Mouse (Mus musculus): ENCODE data around the gene Smu1. TPM values are rescaled to one million over a fixed set of nuclear protein-coding genes. Genes with fewer than 3 reads are reported as not detected.

Smu1 gene
- total and polyA plus RNA-seq, 3 experiments, result 93.4 to 183 (median 118) TPM

DNA sequence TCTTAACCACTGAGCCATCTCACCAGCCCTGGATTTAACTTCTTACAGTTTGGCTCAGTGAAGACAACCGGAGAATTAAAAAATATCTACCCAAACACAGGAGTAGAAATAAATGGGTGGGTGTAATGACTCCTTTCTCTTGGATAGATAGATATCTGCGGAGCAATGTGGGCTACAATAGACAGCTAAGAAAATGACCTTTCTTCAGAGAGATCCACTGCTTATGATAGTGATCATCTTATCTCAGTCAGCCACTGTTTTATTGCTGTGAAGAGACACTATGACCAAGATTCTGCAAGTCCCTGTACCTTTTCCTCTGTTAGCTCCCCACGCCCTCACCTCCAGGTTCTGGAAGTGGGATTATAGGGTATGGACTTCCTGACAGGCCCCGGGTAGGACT, 25.3 kb upstream of the Smu1 start:
- no peak overlapping the region for H3K9ac ChIP-seq (ENCODE audit: insufficient read depth, low read depth)
- in situ Hi-C loops (cut with MboI; ENCODE audit: low pct_ligation_motif_present, low pct_unique_long_range_greater_than_20kb, low sequenced_read_pairs), result loop anchor here (5.0 kb wide), 1 partner anchor 44 kb away; no protein-coding TSS in a partner anchor
- H3K79me2 ChIP-seq (replicated peaks; ENCODE audit: control insufficient read depth, extremely low read depth, insufficient read depth, poor library complexity, severe bottlenecking), result no peaks in the 10 kb centered on the region
- H3K27me3 ChIP-seq (replicated peaks), result no peaks in the 10 kb centered on the region
- H3K4me1 ChIP-seq (ENCODE audit: control insufficient read depth in 1 of 2, insufficient read depth in 2 of 2), result peaks cover 26 to 63% of the 10 kb centered on the region in 2 experiments
- no peak overlapping the region for H3K4me3 ChIP-seq (replicated peaks in 1 of 3; ENCODE audit: low read depth in 2 of 3, low read length in 2 of 3, poor library complexity in 1 of 3)
- dilution Hi-C loops (cut with MboI; ENCODE audit: extremely low pct_ligation_motif_present, extremely low pct_unique_long_range_greater_than_20kb, low sequenced_read_pairs), result no loop called here
- H3K9me3 ChIP-seq (replicated peaks; ENCODE audit: low read length), result no peaks in the 10 kb centered on the region
- TF ChIP-seq USF2 (conservative IDR thresholded peaks at IDR 0.05; ENCODE audit: low read depth, low read length), result no peak
- no peak overlapping the region for H3K4me2 ChIP-seq (ENCODE audit: insufficient read depth, low read depth, poor library complexity, severe bottlenecking)
- no peak overlapping the region for H3K27ac ChIP-seq (ENCODE audit: insufficient read depth, low read depth)
- no peak for DNase-seq (ENCODE audit: extremely low read depth)
- H3K36me3 ChIP-seq (replicated peaks in 1 of 2; ENCODE audit: control insufficient read depth in 1 of 2, insufficient read depth in 1 of 2, low read length in 1 of 2), result no peaks in the 10 kb centered on the region

- dilution Hi-C loops (cut with MboI; ENCODE audit: extremely low pct_ligation_motif_present, extremely low pct_unique_long_range_greater_than_20kb, low sequenced_read_pairs), result no loop called here
- Histone ChIP-seq H3K4me3 (replicated peaks in 1 of 3; ENCODE audit: low read depth in 2 of 3, low read length in 2 of 3, poor library complexity in 1 of 3) (no peak overlapping the region), H3K9me3 (replicated peaks; ENCODE audit: low read length) (no peaks in the 10 kb centered on the region), H3K79me2 (replicated peaks; ENCODE audit: control insufficient read depth, extremely low read depth, insufficient read depth, poor library complexity, severe bottlenecking) (no peaks in the 10 kb centered on the region), H3K4me1 (ENCODE audit: control insufficient read depth in 1 of 2, insufficient read depth in 2 of 2) (peaks cover 30 to 73% of the 10 kb centered on the region in 2 experiments), H3K4me2 (ENCODE audit: insufficient read depth, low read depth, poor library complexity, severe bottlenecking) (peak overlapping the region; percentile 93), H3K36me3 (replicated peaks in 1 of 2; ENCODE audit: control insufficient read depth in 1 of 2, insufficient read depth in 1 of 2, low read length in 1 of 2) (no peaks in the 10 kb centered on the region), H3K9ac (ENCODE audit: insufficient read depth, low read depth) (peak overlapping the region; percentile 24), H3K27ac (ENCODE audit: insufficient read depth, low read depth) (peak overlapping the region; percentile 92), H3K27me3 (replicated peaks) (no peaks in the 10 kb centered on the region)
- DNase-seq (ENCODE audit: extremely low read depth), result peak; percentile 96
- in situ Hi-C loops (cut with MboI; ENCODE audit: low pct_ligation_motif_present, low pct_unique_long_range_greater_than_20kb, low sequenced_read_pairs), result loop anchor here (5.0 kb wide), 1 partner anchor 45 kb away; no protein-coding TSS in a partner anchor
- TF ChIP-seq CHD2 (IDR thresholded peaks at IDR 0.05; ENCODE audit: low read length), result peak; percentile 71; the same call in 1 of the 2 replicates
- TF ChIP-seq GABPA (IDR thresholded peaks at IDR 0.05; ENCODE audit: insufficient replicate concordance, low read depth, low read length), result no peak
- TF ChIP-seq ETS1 (conservative IDR thresholded peaks at IDR 0.05; ENCODE audit: low read depth, low read length), result peak; percentile 97
- peak; percentile 2; the same call in 1 of the 2 replicates for TF ChIP-seq SMC3 (IDR thresholded peaks at IDR 0.05; ENCODE audit: low read depth, low read length)
- peak; percentile 97 for TF ChIP-seq MAX (IDR thresholded peaks at IDR 0.05; ENCODE audit: low read length)
- TF ChIP-seq EP300 (IDR thresholded peaks at IDR 0.05; ENCODE audit: low read length), result peak; percentile 97
- peak; percentile 92 for TF ChIP-seq JUND (conservative IDR thresholded peaks at IDR 0.05; ENCODE audit: low read depth, low read length)
- 0 out of 2 replicates have a peak, but pooled peaks have one; percentile 4 for TF ChIP-seq CHD1 (IDR thresholded peaks at IDR 0.05; ENCODE audit: low read depth, low read length)
- no peak for TF ChIP-seq PAX5 (IDR thresholded peaks at IDR 0.05; ENCODE audit: low read length)
- TF ChIP-seq BHLHE40 (IDR thresholded peaks at IDR 0.05; ENCODE audit: low read depth, low read length), result peak; percentile 98
- peak; percentile 88 for TF ChIP-seq TCF12 (IDR thresholded peaks at IDR 0.05; ENCODE audit: low read depth, low read length)
- TF ChIP-seq USF2 (conservative IDR thresholded peaks at IDR 0.05; ENCODE audit: low read depth, low read length), result peak; percentile 76
- peak; percentile 96 for TF ChIP-seq SIN3A (IDR thresholded peaks at IDR 0.05; ENCODE audit: low read length)
- peak; percentile 42 for TF ChIP-seq HCFC1 (IDR thresholded peaks at IDR 0.05; ENCODE audit: low read depth, low read length)
- no peak for TF ChIP-seq ZC3H11A (IDR thresholded peaks at IDR 0.05; ENCODE audit: low read depth, low read length)
- no peak for TF ChIP-seq RAD21 (IDR thresholded peaks at IDR 0.05; ENCODE audit: low read depth, low read length)
- TF ChIP-seq JUN (IDR thresholded peaks at IDR 0.05; ENCODE audit: insufficient read depth, low read depth, low read length), result peak; percentile 91
- TF ChIP-seq MYC (IDR thresholded peaks at IDR 0.05; ENCODE audit: low read depth, low read length), result peak; percentile 99
- peak; percentile 92 for TF ChIP-seq MAZ (IDR thresholded peaks at IDR 0.05; ENCODE audit: low read depth, low read length)
- no peak for TF ChIP-seq CTCF (conservative IDR thresholded peaks at IDR 0.05 in 1 of 2, IDR thresholded peaks at IDR 0.05 in 1 of 2; ENCODE audit: low read depth in 2 of 2, low read length in 2 of 2)
- TF ChIP-seq USF1 (IDR thresholded peaks at IDR 0.05; ENCODE audit: low read depth, low read length), result peak; percentile 78
- peak; percentile 95 for TF ChIP-seq IRF4 (IDR thresholded peaks at IDR 0.05; ENCODE audit: low read depth, low read length)
- no peak for TF ChIP-seq ZMIZ1 (IDR thresholded peaks at IDR 0.05; ENCODE audit: low read depth, low read length)
- TF ChIP-seq RCOR1 (conservative IDR thresholded peaks at IDR 0.05; ENCODE audit: low read depth, low read length), result peak; percentile 92
- 0 out of 2 replicates have a peak, but pooled peaks have one; percentile 20 for TF ChIP-seq E2F4 (IDR thresholded peaks at IDR 0.05; ENCODE audit: insufficient replicate concordance, low read depth, low read length)
- peak; percentile 93 for TF ChIP-seq MEF2A (IDR thresholded peaks at IDR 0.05; ENCODE audit: borderline replicate concordance, low read depth, low read length)
- no peak; the same call in 1 of the 2 replicates for TF ChIP-seq ZKSCAN1 (IDR thresholded peaks at IDR 0.05; ENCODE audit: borderline replicate concordance, low read depth, low read length)
- TF ChIP-seq TBP (conservative IDR thresholded peaks at IDR 0.05; ENCODE audit: low read depth, low read length), result peak; percentile 32
- no peak for TF ChIP-seq POLR2AphosphoS2 (IDR thresholded peaks at IDR 0.05; ENCODE audit: low read depth, low read length)
- TF ChIP-seq KAT2A (IDR thresholded peaks at IDR 0.05; ENCODE audit: insufficient replicate concordance, low read length), result 0 out of 2 replicates have a peak, but pooled peaks have one; percentile 73
- TF ChIP-seq POLR2A (IDR thresholded peaks at IDR 0.05; ENCODE audit: low read depth, low read length), result peak; percentile 35; the same call in 1 of the 2 replicates
Observed at GRCm38 (mm10) chr4:40781797-40782495, 24.2 kb upstream of the Smu1 start.
